Mouse (Mus musculus) neural tube, embryonic 10.5 days (tissue): ENCODE measurements around the gene Jhy.

Experiments used
- DNase-seq: peaks from one replicate; pipeline ENCODE4 v3.0.0-alpha.2; 2017; ENCODE audit warnings: low spot score; ENCODE audit errors: extremely low spot score

Gene Jhy

DNA sequence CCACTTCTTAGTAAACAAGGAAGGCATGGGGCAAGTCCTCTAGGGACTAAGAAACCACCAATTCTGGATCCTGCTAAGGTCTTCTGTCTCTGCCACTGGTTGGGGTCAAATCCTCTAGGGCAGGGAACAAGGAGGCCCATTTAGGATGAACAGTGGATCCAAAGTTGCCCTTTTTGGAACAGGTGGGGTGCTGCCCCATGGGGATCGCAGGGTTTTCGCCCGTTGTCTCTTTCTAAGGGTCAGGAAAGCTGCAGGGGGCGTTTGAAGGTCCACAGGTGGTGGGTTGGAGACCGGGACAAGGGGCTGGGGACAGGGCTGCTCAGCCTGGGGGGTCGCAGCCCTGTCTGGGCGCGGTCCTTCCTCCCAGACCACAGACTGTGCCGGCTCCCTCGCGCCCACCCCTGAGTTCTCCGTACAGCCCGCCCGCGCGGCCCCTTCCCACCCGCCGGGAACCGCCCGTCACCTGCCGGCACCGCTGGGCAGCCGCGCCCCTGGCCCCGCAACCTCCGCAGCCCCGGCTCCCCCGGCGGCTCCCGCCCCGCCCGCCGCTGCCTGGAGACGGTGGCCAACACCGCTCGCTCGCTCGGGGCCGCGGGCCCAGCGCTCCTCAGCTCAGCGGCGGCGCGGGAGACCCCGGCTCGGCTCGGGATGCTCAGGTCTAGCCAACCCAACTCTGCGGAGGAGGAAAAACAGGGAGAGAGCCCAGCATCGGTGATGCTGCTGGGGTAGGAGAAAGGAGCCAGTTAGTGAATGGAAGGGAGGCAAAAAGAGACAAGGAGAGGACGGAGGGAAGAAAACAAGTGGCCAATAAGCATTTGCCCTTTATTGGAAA is at the start of gene Jhy:
TSS of gene Jhy (minus strand) at position 533 of the 832 bp plus-strand sequence.
- DNase-seq: peak; percentile 53

DNA sequence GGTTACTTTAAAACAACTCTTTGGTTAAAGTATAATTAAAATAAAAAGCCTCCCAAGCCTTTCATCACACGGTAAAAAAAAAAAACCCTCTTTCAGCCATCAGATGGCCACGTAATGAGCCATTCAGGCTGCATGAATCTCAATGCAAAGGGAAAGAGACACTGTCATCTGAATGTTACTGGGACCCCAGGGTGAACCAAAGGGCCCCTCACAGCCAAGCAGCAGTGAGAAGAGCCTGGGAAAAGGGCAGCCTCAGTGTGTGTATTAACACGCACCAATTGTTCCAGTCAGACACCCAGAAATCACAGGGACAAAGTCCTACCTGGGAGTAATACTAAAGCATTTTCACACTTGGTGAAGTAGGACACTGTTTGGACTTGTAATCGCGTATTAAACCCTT is 48.5 kb upstream of the Jhy start:
- no peak for DNase-seq

DNA sequence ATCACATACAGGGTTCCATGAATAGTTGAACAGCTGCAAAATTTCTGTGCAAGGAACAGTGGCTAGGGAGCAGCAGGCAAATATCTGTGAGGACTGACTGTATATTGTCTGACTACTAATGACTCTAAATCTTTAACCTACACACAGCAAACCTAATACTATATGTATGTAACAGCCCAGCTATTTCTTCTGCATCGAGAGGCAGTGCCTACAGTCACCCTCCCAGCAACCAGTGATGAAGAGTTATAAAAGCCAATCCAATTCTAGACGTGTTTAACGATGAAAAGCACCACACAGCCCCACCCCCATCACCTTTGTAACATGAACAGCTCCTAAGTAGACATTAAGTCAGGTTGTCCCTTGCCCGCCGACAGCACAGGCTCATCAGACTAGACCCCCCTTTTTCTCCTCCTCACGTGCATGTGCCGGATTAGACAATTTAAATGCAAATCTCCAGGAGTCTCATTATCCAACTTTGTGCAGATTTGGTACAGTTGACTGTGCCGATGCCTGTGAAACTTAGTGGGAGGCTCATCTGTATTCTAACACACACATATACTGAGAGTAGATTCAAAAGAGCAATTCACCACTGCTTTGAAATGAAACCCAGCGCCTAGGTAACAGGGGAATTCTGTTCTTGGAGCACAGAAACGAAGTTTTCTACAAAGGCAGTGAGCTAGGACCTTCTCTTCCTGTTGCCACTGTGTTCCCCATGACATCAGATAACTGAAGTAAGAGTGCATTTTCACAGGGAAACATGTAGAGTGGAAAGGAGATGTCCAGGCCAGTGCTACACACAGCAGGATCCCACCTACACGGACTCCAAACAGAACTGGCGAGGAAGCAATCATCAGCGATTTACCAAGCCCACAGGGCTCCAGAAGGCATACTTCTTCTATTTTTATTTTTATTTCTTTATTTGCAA is 47.9 kb upstream of the Jhy start:
- DNase-seq: no peak

DNA sequence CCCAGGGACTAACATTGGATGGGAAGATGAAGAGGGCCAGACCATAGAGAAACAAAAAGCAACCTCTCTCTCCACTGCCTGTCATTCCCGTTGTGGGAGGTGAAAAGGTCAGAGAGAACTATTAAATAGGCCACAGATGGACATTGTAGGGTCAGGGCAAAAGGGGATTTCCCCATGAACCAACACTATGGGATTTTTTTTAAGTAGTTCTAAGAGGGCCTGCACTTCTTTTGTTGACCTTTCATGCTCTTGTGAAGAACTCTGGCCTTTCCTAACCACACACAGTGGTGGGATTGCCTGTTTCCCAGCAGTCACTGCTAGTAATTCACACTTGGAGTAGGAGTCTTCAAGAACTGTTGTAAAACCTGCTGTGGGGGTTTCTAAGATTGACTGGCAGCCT is 43.9 kb upstream of the Jhy start:
- DNase-seq: no peak

DNA sequence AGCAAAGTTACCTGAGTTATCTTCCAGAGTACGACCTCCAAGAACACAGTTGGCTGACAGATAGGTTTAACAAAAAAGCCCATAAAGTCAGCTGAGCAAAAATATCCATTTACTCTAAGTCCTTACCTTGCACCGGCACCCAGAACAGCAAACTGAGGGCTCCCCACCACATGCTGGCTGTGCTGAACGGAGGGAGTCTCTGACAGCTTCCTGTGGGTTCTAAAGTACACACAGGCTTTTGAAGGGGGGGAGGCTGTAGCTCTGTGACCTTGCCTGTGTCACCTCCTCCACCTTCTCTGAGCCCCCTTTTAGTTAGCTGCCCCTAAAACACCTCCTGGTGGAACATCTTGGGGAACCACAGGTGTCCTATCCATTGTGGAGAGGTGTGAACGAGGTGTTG is 40.5 kb upstream of the Jhy start, which contains the start of gene Crtam:
TSS of gene Crtam (minus strand) at position 214 of the 400 bp plus-strand sequence.
- no peak for DNase-seq

DNA sequence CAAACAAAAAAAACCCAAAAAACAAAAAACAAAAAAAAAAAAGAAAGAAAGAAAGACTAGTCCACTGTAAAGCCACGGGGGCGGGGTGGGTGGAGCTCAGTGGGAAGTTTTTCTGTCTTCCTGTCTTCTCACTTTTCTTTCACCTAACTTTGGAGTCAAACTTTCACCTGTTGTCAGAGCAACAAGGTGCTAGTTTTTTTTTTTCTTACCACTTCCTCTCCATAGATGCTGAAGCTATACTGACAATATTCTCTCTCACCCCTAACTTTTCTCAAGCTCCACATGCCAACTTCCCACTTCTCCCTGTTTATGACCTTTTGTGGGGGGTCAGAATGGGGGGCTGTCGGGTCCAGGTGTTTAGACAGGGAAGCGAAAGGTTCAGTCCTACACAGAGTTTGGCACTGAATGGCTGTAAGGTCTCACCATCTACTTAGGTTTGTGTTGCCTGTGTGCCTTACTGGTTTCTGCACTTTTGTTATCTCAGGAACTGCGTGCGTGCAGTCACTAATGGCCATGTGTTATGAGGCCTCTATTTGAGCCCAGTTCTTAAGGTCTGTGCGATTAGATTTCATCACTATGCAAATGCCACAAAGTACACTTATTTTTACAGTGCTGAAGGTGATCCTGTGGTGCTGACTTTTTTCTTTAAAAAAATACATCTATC is 33.3 kb upstream of the Jhy start:
- no peak for DNase-seq

DNA sequence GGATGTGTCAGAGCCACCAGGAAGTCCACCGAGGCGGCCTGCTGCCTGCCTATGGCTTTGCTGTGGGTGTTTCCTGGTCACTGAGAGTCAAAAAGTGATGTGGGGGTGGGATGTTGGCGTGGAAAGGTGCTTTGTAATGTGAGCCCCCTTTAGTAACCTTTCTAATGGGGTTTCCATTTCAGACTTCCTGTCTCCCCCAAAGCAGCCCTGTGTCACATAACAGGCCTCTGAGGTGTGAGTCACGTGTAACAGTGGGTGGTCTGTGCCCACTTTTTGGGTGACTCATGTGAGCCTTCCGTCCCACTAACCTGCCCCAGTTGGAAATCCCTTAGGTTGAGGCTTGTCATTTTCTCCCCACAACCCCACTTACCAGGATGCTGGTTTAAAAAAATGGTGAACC is 30.2 kb upstream of the Jhy start:
- no peak for DNase-seq

DNA sequence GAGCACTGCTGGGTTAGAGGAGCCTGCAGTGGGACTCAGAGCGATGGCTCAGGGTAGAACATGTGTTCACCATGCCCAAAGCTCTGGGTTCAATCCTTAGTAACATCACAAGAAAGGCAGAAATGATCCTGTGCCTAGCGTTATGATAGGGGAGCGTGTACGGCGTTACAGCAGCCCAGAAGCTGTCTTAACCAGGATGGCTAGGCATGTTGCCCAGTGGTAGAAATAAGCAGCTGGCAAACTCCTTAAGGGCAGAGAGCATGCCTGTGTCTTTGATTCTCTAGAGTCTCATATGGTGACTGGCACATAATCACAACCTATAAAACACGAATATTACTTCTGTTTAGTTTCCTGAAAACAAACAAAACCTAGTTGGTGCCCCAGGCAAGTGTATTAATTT is 27.6 kb upstream of the Jhy start:
- DNase-seq: no peak

DNA sequence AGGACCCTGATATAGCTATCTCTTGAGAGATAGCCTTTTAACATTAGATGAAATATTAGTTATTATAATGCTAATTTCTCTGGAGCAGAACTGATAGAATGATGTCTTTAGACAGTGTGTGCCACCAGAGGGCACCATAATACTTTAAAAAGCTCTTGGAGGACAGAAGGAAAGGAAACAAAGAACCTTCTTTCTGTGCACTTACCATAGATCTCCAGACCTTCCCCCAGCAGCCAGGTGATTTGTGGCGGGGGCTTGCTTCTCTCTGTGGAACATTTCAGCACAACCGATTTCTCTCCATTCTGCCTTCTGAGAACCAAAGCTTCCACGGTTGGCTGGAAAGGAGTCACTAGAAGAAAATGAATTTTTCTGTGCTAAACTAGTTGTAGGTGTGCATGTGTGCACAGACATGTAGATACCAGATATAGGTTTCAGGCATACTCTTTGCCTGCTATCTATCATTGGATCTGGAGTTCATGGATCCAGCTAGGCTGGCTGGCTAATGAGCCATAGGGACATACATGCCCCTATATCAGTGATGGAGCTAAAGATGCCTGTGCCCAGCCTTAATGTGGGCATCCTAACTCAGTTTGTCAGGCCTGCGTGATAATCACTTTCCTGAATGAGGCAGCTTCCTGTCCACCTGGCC is 26.1 kb upstream of the Jhy start:
- DNase-seq: peak; percentile 53

DNA sequence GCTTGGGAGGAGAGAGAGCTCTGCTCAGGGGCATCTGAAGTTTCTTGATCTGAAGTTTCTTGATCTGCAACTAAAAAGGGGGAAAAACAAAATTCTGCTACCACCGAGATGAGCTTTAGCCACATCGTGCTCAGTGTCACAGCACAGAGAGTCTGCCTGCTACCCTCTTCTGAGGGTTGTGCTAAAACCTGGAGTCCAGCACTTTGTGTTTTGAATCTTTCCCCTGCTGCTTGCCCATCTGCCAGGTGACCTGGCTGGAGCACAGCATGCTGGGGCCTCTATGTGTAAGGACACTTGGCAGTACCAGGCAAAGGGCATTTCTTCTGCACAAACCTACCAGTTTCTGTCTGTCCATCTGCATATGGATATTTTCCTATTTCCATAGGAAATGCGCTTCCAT is 20.4 kb upstream of the Jhy start:
- no peak for DNase-seq

DNA sequence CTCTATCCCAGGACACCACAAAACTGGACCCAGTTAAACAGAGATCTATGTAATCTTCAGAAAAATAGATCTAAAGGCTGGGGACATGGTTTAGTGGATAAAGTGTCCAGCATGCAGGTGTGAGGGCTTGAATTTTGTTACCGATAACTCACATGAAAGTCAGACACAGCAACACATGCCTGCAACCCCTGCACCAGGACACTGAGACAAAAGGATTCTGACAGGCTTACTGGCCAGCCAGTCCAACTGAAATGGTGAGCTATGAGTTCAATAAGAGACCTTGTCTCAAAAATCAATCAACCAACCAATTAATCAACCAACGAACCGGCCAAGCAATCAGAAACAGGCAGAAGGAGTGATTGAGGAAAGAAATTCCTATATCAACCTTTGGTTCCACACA is 19.8 kb upstream of the Jhy start:
- no peak for DNase-seq

DNA sequence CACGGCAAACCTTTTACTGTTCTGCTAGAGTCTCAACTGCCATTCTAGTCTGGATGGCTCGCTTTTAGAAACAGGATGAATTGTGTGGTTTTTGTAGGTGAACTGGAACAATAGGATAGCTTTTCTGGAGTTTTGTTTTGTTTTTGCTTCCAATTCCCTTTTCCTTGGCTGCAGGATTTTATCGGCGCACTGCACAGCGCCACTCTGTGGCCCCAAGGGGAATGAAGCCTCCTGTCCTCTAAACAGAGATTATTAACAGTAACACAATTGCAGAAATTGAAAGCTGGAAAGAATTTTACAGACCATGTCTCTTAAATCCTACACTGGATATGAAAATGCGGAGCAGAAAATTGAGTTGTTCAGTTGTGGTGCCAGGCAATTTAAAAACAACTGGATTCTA is 18.6 kb upstream of the Jhy start:
- DNase-seq: no peak

DNA sequence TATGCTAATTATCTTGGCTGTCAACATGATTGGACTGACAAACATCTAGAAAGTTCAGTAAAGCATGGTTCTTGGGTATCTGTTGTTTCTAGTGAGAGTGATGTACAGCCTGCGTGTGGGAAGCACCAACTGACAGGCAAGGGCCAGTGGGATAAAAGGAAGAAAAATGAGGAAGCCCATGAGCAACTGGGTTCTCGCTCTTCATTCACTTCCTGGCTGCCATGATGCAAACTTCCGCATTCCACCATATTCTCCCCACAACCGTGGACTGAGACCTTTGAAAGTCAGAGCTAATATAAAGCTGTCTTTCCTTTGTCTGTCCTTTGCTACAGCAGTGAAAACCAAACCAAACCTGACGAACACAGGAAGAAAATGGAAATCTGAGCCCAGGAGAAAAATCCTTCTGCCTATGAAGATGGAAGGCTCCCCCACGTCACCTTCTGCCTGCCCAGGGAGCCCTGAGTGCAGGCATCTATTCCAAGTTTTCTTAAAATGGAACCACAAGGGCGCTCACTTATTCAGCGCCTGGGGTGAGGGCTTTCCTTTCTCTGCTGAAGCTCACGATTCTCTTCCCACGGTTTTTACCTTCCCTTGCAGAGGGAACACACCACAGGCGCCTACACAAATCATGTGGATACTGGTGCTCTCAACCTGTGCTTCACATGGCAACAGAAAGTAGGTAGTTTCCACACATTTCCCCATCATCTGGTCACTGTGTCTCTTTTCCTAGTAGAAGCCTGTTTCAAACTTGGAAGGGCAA is 10.3 kb upstream of the Jhy start:
- DNase-seq: no peak

DNA sequence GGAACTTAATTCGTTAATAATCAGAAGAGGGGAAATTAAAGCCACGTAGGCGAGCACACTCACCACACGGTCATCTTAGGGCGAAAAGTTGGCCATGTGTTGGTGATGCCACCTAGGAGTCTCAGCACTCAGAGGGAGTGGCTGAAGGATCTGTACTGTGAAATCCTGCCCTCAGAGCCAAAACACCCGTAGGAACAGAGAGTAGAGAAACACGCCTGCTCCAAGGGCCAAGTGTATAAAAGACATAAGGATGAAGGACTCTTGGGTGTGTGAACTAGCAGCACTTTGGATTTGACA is 448 bp upstream of the Jhy start:
- peak; percentile 23 for DNase-seq

DNA sequence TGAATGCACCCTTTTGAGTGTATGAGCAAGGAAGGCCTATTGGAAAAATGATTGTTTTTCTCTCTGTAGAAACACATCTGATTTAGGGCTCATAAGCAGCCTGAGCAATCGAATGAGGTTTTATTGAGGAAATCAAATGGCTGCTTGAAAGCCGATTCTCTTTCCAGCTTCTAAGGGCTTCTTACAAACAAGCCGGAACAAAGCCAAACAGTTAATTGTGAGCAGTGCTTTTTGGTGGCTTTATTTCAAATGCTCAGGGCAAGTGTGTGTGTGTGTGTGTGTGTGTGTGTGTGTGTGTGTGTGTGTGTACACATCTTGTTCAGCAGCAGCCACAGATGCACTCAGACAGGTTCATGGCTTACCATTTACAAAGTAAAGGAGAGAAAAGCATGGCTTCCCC is 2.5 kb downstream of the Jhy start:
- DNase-seq: no peak

DNA sequence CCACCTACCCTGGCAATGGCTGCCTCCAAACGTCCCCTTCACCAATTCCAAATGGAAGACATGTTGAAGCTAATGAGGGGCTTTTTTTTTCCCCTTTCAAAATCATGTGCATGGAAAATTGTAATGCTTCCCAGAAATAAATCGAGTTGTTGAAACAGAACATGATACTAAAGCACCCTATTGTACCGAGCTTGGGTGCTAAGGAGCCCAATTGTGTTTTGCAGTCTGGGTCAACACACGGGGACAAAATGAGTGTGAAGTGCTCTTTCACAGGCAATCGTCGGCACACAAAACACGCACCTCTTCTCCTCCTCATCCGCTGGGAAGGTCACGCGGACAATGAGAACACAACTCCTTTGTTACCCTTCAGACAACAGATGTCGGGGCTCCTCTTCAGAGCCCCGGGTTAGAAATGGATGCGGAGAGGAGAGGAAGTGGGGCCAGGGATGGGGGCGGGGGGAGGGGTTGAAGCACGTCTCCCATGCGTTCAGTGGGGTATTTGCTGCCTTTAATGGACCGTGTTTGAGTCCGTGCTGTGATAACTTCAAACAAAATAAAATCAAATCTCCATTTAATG is 14.8 kb downstream of the Jhy start:
- DNase-seq: peak; percentile 31

DNA sequence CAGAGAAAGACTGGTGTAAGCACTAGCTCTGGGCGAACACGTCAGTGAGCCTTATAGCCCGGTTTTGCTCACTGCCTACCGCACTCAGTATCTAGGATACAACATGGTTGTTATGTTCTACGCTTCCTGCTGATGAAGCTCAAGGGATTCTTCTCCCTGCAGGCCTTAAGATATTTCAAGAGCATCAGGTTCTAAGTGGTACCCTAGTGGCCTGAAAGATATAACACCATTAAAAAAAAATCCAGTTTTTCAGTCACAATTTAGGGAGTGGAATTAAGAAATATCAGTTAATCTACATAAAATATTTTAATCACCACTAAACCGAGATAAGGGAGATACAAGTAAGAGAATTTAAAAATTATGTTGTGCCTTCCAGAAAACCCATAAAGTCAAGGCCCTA is 15.4 kb downstream of the Jhy start:
- DNase-seq: no peak

DNA sequence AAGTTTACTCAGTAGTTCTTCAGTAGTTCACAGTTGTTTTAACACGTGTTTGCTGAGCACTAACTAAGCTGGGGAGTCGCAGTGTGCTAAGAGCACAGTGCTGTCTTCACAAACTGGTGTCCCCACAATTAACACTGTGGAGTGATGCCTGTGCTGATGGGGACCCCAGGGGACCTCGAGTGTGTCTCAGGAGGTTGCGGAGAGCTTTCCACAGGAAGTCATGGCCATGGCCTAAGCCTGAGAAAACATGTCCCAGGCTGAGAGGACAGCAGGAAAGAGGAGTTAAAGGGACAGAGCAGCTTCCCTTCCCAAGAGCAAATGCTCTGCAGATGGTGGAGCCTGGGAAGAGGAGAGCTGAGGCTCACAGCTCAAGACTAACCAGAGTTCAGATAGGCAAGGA is 16.8 kb downstream of the Jhy start:
- no peak for DNase-seq

DNA sequence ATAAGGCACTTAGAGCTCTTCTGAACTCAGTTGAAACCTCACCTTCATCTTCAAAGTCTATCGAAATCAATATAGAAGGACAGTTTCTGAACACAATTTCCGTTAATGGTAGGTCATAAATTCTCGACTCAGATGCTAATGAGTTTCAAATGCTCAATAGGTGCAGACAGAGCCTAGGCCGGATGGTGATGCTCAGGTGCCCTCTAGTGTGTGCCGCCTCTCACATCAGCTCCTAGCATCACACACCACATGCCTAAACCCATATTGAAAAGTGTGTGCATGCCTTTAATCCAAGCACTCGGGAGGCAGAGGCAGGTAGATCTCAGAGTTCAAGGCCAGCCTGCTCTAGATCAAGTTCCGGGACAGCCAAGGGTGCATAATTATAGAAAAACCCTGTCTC is 26.5 kb downstream of the Jhy start:
- DNase-seq: no peak

DNA sequence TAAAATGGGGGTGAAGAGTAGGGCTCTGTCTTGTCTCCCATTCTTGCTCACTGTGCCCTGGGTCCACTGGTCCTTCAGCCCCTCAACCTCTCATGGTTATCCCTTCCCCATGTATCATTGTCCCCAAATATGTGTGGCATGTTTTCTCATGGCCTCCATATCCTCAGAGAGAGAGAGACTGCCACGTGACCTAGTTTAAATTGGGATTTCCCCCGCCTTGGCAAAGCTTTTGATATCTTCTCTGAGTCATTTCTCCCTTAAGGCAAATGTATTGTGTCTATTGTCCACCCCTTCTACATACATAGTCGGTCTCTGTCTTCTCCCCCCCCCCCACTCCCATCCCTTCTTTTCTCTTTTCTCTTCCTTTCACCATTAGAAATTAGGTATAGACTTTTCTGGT is 30.6 kb downstream of the Jhy start:
- no peak for DNase-seq
